Mouse (Mus musculus) hindlimb bud, embryonic 11.5 days (tissue): ENCODE results near the gene Lrrc8c.

Experiments used
- DNase-seq: peaks from one replicate; pipeline ENCODE4 v3.0.0-alpha.2; 2012; ENCODE audit warnings: low read depth, low spot score; ENCODE audit errors: extremely low spot score

Lrrc8c gene

GRCm38 (mm10) chr5:105592396-105592795, 73.2 kb downstream of the Lrrc8c start:
- no peak for DNase-seq

- DNase-seq: no peak
Measured at GRCm38 (mm10) chr5:105593630-105594029, 74.4 kb downstream of the Lrrc8c start.

- no peak for DNase-seq
Measured at GRCm38 (mm10) chr5:105598866-105599265, 79.7 kb downstream of the Lrrc8c start.

- no peak for DNase-seq
Measured at GRCm38 (mm10) chr5:105599315-105599714, 80.1 kb downstream of the Lrrc8c start.

- no peak for DNase-seq
Measured at GRCm38 (mm10) chr5:105600998-105601397, 81.8 kb downstream of the Lrrc8c start.

GRCm38 (mm10) chr5:105602585-105602984, 83.4 kb downstream of the Lrrc8c start:
- no peak for DNase-seq

- DNase-seq: no peak
Measured at GRCm38 (mm10) chr5:105605736-105606135, 86.5 kb downstream of the Lrrc8c start.

GRCm38 (mm10) chr5:105609683-105610082, 90.5 kb downstream of the Lrrc8c start:
- no peak for DNase-seq

- DNase-seq: no peak
Measured at GRCm38 (mm10) chr5:105613002-105613401, 93.8 kb downstream of the Lrrc8c start.

GRCm38 (mm10) chr5:105614000-105614399, 94.8 kb downstream of the Lrrc8c start:
- DNase-seq: no peak

- no peak for DNase-seq
Measured at GRCm38 (mm10) chr5:105614682-105615434, 95.7 kb downstream of the Lrrc8c start.

- DNase-seq: no peak
Measured at GRCm38 (mm10) chr5:105615871-105616454, 96.8 kb downstream of the Lrrc8c start.

- no peak for DNase-seq
Measured at GRCm38 (mm10) chr5:105616538-105616937, 97.3 kb downstream of the Lrrc8c start.

GRCm38 (mm10) chr5:105618510-105618909, 99.3 kb downstream of the Lrrc8c start:
- no peak for DNase-seq

GRCm38 (mm10) chr5:105619666-105620065, 100.5 kb downstream of the Lrrc8c start:
- no peak for DNase-seq

- DNase-seq: no peak
Measured at GRCm38 (mm10) chr5:105620505-105621116, 101.4 kb downstream of the Lrrc8c start.

GRCm38 (mm10) chr5:105623074-105623713, 104.0 kb downstream of the Lrrc8c start:
- no peak for DNase-seq

- no peak for DNase-seq
Measured at GRCm38 (mm10) chr5:105624257-105624656, 105.1 kb downstream of the Lrrc8c start.

- DNase-seq: no peak
Measured at GRCm38 (mm10) chr5:105625504-105626150, 106.4 kb downstream of the Lrrc8c start.

- DNase-seq: no peak
Measured at GRCm38 (mm10) chr5:105626355-105626754, 107.2 kb downstream of the Lrrc8c start.

GRCm38 (mm10) chr5:105627093-105627492, 107.9 kb downstream of the Lrrc8c start:
- DNase-seq: no peak
